Mouse (Mus musculus) heart, postnatal 4 days (tissue): ENCODE data around the gene Ets1. TPM values are rescaled to one million over a fixed set of nuclear protein-coding genes. Genes with fewer than 3 reads are reported as not detected.
A peak's percentile ranks its signal among the peaks of the same experiment; 100 is the strongest.

ENCODE experiments used
- DNase-seq: peaks from one replicate; pipeline ENCODE4 v3.0.0; 2021
- total RNA-seq, 2 experiments: library from RNA; stranded (reverse); gene quantifications; 2 replicates each; pipeline ENCODE4 v1.2.3; 2021

Ets1 gene
- total RNA-seq, 2 experiments from 2014 or later = 97.5 to 106 TPM

DNA sequence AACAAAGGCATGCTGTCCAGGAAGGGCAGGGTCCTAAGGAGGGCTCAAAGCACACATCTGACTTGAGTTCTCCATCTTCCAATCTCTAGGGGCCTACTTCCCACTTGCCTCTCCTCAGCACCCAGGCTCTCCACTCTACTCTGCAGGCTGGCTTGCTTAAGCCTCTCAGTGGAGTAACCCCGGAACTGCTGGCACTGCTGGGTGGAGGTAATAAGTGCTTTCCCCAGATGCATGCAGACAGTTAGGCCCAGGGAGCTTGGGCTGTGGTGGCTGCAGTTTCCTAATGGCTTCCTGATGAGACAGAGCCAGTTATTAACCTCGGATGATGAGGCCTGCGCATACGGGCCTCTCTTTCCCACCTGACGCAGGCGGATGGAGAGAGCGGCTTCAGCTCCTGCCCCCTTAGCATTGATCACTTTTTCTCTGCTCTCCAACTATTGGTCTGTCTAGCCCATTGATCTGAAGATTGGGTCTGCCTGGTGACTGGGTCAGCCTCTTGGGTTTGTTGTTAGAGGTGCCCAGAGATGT, 76.4 kb downstream of the Ets1 start:
- no peak for DNase-seq

DNA sequence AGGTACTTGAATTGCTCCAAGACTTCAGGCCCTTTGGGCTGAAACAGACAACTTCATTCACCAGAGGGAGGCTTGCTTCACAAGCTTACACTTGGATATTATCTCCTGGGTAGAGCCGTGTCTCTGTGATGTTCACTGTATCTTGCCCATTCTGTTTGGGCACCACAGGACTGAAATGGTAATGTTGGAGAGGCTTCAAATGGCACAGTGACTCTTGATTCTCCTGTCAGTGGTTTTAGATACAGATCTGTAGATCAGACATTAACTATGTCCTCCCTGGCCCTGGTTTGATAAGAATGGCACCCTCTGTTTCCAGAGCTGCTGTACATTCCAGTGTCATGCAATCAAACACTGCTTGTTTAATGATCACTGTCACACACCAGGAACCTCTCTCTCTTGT, 77.1 kb downstream of the Ets1 start:
- DNase-seq = no peak

DNA sequence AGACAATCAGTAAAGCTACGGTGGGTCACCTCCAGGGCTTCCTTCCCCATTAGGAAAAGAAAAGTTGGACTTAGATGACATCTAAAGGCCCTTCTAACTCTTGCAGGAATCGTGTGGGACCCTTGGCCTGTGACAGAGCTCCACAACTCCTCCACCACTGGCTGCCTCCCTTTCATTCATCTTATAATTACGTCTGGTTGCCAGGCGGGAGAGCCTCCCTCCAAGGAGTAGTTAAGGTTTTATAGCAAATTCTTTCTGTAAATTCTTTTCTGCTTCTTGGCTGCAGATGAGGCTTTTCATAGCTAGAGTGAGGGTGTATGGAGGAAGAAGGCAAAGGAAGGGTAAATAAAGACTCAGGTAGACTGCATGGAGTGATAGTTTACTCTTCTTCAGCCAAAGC, 77.8 kb downstream of the Ets1 start:
- DNase-seq = no peak

DNA sequence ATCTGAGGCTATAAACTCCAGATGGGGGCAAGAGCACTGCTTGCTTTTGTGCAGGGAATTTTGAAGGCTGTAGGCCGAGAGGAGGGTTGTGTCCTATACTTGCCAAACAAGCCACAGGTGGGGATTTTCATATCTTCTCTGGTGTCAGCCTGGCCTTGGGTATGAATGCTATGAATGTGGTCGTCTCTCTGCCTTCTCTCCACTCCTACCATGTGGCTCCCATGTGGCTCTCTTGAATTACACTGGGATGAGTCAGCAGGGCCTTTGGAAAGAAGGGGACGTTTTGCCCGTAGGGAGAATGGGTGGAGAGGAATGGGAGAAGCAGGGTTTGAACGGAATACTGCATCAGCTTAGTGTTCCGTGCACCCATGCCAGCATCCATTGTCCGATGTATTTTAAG, 78.5 kb downstream of the Ets1 start:
- no peak for DNase-seq

DNA sequence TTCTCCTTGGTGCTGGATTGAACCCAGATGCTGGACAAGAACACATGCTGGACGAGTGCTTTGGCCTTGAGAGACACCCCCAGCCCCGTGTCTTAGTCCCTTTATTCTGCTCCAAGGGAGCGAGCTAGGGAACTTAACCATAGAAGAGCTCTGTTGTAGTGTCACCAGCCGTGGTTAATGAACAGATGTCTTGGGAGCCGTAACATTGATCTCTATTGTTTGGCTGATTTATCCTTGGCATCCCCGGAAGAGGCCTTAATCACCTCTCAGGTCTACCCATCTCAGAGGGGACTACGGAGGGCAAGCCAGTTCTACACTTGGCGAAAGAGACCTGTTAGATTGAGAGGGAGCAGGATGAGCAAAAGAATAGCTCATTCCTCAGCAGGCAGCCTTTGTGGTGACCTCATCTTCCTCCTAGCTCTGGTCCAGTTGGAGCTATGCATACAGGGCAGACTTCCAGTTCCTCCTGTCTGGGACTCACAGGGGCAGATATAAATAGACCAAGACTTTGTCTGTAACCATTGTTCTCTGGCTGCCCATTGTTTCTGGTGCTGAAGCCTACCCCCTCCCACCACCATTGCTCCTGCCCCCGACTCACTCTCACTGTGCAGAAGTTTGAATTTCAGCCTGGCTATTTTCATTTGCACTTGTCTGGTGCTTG, 79.9 kb downstream of the Ets1 start:
- peak; percentile 75 for DNase-seq

DNA sequence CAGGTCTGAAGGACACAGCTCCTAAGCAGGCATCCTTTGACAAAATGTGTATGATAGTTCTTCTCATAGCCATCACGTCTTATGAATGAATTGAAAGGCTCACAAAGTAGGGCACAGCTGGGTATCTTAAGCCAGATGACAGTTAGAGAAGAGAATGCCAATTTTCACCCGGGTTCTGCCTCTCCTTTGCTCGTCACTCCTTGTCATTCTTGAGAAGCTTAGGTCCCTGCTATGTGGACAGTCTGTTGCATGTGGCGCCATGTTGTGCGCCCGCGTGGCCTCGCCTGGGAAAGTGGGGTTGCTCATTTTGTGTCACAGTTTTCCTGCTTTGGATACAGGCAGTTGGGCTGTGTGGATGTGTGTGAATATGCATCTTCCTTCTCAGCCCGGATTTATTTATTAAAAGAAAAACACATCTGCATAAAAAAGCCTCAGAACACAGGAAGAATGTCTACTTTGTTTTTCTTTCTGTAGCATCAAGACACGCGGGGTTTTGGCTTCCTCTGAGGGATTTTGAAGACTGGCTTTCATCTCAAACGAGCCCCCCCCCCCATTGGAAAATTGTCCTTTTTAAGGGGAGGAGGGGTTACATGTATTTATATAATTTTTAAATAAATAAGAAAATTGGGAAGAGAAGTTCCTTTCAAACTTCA, 81.4 kb downstream of the Ets1 start:
- DNase-seq = no peak

DNA sequence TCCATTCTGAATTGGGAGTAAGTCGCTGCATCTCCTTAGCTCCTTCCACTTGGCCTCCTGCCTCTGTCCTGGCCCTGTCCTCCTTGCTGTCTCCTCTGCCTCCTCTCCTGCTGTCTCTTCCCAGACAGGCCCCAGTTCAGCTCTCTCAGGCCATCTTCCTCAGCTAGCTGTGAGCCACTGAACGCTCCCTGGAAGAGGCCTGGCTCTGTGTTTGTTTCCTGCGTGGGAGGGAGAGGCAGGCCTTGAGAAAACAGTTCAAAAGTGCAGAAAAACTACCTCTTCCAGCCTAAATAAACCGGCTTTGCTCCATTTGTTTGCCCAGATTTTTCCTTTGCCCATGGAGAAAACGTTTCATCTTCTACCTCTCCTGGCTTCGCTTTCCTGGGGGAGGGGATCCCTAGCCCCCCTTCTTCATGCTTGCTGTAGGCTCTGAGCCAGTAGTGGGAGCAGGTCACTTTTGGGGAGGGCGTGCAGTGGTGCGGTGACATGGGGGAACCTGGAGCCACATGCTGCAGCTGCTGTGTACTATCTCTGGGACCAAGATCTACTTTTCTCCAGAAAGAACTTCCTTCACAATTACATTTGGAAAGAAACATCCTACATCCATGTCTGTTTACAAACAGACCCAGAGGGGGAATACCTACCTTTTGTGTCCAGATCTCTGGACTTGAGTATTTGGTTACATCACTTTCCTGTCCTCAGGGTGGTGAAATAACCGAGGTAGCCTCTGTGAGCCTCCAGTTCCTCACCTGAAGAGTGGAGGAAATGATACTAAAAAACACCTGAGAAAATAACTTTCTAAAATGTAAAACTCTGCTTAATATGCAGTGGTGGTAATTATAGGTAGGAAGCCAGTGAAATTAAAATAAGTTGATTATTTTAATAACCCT, 82.2 kb downstream of the Ets1 start:
- peak; percentile 42 for DNase-seq

DNA sequence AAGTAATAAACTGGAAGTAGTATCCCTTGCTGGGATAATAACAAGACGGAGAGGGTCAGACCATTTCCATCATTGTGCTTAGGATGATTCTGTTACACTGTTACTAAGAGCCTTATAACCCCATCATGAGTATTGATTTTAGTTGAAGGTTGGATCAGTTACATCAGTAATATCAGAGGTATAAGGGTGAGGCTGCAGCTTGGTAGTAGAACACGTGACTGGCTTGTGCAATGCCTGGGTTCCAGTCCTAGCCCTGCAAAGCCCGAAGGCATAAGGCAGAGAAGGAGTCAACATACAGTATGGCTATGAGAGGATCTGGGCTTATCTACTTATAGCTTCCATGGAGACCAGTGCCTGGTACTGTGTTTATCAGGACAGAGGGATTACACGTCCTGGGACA, 82.8 kb downstream of the Ets1 start:
- no peak for DNase-seq

DNA sequence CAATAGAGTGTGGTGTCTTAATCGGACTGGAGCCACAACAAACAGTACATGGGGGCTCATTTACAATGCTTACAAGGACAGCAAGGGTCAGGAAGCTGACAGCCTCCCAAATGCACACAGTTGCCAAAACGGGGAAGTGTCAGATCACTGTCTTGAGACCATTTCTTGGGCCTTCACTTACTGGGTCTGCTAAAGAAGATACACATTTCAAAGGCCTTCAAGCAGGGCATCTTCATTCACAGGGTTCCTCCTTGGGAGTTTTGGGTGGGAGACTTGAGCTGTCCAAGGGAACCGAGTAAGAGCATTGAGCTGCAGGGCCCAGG, 83.9 kb downstream of the Ets1 start:
- DNase-seq = no peak

DNA sequence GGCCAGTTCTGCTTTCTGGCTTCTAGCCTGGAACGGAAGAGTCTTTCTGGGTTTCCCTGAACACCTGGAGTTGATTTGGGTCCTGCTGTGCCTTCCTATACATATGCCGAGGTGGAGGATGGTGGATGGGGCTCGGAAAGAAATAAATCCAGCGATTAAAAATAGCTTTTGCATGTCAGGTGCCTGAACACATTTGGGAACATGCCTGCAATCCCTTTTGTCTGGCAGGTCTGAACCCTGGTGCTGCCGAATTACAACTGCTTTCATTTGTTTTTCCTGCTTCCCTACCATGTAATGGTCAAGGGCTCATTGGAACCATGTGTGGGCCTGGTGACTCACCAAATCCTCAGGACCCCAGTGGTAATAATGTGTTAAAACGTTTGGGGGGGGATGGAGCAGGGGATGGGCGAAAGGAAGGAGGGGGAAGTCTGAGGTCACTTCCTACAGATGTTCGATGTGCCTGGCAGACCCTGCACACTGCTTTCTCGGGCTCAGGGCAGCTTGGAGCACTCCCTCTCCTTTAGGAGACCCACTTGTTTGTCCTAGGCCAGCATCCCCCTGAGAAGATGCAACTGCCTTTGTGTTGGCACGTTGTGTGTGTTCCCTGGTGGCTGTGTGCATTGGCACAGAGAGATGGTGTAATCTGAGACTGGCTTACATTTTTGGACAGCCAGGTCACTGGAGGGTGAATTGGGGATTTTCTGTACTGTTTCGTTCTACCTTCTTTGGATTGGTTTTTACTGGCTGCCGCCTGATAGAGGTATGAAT, 84.4 kb downstream of the Ets1 start:
- peak; percentile 35 for DNase-seq

DNA sequence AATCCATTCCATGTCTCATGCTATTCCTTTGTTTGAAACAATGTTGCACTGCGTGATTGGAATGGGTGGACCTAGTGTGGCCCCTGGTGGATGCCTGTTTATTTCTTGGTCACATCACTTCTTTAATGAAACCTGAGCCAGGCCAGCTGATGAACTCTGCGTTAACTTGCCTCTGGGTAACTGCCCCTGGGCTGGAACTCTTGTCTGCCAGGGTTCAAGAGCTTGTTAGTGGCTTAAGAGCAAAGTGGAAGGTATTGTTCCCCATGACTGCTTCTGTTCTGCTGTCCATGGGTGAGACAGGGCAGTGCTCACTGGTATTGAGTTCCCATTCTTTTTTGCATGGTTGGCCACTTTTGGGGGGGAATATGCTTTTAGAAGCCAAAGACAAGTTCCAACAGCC, 85.1 kb downstream of the Ets1 start:
- DNase-seq = no peak

DNA sequence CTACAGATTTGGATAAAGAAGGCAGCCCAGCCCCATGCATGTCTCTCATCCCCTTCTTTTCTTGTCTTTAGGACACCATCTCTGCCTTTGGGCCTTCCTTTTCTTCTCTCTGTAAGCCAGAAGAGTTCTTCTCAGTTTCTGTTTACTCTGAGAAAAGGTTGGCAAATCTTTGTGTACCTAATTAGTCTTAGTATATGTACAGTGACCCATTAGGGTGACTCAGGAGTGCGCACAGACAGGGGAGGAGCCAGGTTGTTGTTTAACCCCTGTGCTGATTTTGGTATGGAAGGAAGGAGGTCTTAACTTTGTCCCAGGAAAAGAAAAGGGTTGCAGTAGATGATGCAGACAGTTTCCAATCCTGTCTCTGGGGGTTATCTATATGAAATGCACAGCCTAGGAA, 86.2 kb downstream of the Ets1 start:
- DNase-seq = no peak

DNA sequence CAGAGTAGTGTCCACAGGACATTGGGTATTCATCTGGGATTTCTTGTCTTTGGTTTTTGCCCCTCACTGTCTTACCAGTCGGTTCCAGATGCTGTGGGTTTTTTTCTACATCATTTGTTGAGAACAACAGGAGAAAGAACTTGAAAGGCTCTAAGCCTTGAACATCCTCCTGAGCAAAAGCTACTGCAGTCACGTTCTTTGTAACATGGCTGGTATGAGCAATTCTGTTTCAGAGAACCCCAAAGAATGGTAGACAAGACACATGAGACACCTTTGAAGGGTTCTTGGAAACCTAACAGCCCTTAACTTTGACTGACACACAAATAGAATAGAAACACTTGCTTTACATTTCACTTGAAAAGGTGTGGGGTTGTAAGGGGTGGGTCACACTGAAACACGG, 86.9 kb downstream of the Ets1 start:
- no peak for DNase-seq

DNA sequence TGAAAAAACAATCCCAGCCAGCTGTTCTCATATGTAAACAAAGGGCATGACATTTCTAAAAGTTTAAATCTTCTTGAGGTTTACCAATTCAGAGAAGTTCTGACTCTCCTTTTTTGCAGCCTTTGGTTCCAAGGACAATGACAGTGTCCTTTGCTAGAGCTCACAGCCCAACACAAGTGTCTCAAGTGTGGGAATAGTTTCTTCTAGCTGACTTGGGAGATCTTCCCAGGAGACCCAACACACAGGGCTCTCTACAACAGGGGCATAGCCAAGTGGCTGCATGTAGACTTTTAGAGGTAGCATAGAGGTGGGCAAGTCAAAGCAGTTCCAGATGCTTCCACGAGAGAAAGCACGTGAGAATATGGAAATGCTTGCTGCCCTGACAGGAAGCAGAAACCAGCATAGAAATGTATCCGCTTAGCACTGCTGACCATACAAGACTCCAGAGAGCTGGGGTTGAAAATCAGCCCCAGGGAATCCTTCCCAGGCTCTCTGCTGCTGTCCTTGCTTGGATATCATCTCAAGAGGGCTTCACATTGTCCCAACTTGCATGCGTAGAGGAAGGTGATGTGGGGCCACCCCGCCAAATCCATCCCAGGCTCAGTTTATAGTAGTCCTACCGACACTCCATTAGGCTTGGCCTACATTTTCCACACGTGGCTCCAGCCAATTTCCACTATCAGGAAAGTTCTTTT, 88.3 kb downstream of the Ets1 start:
- DNase-seq = no peak

DNA sequence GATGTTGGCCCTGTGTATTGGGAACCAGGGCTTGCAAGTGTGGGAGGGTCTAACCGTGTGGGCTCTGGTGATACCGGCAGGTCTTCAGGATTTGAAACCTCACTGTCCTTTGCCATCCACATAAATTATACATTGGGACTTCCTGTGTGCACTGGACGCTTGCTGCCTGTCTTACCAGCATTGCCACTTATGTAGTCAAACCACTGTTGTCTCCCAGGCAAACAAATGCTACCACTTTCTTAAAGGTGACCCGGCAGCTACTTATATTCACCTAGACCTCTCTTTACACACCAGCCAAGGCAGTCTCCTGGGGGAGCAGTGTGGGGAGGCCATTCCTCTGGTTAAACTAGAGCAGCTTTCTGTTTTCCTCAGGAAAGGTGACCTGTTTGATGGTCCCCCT, 89.9 kb downstream of the Ets1 start:
- no peak for DNase-seq

DNA sequence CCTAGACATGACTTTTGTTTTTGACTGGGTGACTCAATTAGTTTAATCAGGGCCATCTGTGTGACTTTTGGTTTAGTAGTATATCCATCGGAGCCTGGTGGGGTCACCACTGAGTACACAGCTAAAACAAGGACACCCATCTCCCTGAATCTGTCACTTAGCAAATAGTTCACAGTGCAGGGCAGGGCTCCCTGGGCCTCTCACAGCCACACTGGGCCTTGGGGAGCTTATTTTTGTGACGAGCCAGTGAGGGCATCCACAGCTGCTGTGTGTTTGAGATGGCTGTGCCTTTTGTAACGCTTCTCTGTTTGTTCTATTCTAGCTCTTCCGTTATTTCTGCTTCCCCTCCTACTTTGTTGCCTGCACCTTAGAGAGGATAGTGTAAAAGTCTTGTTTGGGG, 90.6 kb downstream of the Ets1 start:
- DNase-seq = no peak

DNA sequence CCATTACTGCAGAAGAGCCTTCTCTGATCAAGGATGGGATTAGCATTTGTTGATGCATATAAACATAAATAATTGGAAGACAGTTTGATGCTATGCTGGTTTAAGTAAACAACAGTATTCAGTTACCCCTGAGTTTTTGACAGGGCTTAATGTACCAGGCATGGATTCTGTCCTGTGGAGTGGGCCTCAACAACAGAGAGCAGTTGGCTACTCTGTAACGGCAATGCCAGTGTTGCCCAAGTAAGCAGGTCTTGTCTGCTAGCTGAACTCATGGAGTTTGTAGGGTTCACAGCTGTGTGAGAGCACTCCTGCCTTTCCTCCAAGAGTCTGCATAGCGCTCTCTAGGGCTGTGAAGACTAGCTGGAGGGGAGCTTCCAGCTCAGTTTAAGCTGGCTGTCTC, 91.0 kb downstream of the Ets1 start:
- no peak for DNase-seq

DNA sequence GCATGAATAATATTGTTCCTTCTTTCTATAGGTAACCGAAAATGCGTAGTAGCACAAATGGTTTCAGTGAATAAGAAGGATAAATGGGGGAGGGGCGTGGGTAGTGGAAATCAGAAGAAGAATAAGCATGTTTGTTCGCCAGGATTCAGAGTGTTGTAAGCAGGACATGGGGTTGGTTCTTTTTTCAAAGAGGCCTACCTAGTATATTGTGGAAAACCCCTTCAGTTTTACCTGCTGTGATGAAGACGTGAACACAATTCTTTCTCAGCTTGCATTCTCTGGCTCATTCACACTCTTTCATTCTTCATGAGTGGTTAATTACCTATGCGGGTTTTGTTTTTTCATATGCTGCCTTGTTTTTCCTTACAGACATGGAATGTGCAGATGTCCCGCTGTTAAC, 92.3 kb downstream of the Ets1 start:
- no peak for DNase-seq

DNA sequence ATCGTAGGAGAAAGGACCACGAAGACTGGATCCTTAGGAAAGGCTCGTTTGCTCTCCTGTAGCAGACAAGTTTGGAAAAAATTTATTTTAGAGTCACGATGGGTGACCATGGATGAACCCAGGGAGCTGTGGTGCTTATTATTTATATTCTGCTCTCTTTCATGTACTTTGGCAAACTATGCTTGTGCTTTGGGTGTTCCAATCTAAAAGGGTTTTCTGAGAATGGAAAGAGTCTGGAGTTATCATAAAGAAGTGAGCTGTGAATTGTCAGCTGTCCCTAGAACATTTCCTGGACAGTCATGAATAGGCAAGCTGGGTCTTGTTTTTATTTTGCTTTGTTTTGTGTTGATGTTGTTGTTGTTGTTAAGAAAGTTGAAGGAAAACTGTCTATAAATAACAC, 92.8 kb downstream of the Ets1 start:
- no peak for DNase-seq

DNA sequence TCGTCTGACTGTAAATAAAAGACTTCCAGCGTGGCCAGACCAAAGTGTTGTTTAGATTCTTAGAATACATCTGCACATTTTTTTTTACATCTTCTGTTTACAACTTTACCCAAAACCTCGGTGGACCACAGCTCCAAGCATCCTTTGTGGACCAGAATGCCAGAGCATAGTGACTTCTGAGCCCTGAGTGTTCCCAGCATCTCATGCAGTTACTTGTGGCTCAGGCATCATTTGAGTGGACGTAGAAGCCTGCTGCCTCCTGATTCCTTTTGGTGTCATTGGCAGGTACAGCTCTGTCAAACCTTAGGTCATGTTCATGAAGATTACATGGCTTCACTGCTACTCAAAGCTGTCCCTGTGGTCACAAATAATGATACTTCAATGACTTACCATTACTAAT, 93.2 kb downstream of the Ets1 start:
- DNase-seq = no peak

DNA sequence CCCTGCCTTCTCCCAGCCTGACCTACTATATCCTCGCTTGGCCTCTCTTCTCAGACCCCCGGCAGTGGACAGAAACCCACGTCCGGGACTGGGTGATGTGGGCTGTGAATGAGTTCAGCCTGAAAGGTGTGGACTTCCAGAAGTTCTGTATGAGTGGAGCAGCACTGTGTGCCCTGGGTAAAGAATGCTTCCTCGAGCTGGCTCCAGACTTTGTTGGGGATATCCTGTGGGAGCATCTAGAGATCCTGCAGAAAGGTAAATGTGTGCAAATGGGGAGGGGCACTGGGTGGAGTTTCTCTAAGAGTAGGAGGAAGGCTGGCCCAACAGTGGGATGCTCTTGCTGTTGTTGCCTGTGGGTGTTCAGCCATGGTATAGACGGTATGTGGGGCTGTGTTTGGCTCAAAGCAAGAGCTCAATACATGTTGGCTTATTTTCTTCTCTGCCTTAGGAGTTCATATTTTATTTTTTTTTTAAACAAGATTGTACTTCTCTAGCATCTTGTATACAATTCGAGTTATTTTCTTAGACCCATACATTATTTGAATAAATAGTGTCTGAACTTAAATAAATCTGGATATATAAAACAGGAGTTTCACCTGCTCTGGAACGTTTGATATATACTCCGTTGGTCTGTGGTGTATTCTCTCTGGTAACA, 94.1 kb downstream of the Ets1 start:
- no peak for DNase-seq
